13 mouse cellular contexts compared by ENCODE assay signal in the genomic region with DNA sequence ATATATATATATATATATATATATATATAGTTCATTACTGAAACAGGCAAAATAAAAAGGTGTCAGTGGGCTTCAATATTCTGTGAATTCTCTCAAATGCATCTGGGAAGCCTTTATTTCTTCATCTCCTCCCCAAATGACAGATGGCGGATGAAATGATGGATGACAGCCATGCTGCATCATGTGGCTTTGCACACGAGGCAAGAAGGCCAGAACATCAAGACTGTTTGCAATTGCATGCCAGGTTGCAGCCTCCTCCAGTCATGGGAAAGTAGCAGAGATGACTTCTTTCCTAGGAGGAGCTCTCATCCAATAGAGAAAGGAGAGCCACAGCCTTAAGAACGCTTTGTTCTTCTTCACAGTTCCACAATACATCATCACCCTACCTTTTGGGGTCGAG.
"Had no signal": no experiment of that assay in that cellular context is flagged by ENCODE, and none has a peak within 500 bp of the region (broad histone marks: within the 10 kb centered on the region; RNA-seq: fewer than 3 reads in every experiment).

No protein-coding gene starts in this region.

- H3K36me3 ChIP-seq: limb, embryonic 12.5 days; liver, embryonic 15.5 days; neural tube, embryonic 12.5 days had no signal

- H3K9ac ChIP-seq: limb, embryonic 12.5 days; liver, embryonic 15.5 days; neural tube, embryonic 12.5 days had no signal

- H3K4me3 ChIP-seq: layer of hippocampus, adult 2 months; limb, embryonic 12.5 days; liver, embryonic 15.5 days; neural tube, embryonic 12.5 days had no signal

- H3K27ac ChIP-seq: layer of hippocampus, adult 2 months; limb, embryonic 12.5 days; liver, embryonic 15.5 days; neural tube, embryonic 12.5 days; stomach, postnatal 0 days had no signal

- H3K27me3 ChIP-seq: limb, embryonic 12.5 days; liver, embryonic 15.5 days; neural tube, embryonic 12.5 days had no signal

- H3K4me1 ChIP-seq: limb, embryonic 12.5 days; liver, embryonic 15.5 days; neural tube, embryonic 12.5 days had no signal

- ATAC-seq: lung, postnatal 0 days had no signal

- H3K4me2 ChIP-seq: limb, embryonic 12.5 days; liver, embryonic 15.5 days; neural tube, embryonic 12.5 days had no signal

- DNase-seq: kidney, postnatal 10 days; kidney, postnatal 4 days; lung, adult 2 months; lung, postnatal 36 days; midbrain, embryonic 14.5 days; right cerebral cortex, postnatal 14 days; thymus, postnatal 4 days had no signal

- H3K9me3 ChIP-seq: limb, embryonic 12.5 days; liver, embryonic 15.5 days; neural tube, embryonic 12.5 days had no signal
